Mouse (Mus musculus): ENCODE measurements around the gene Dapk2. TPM values are rescaled to one million over a fixed set of nuclear protein-coding genes. Genes with fewer than 3 reads are reported as not detected.
A peak's percentile ranks its signal among the peaks of the same experiment; 100 is the strongest.

Dapk2 gene
- polyA plus RNA-seq, 1 experiment from 2014 or later = 3.5 TPM

- no peak for DNase-seq (ENCODE audit: low spot score)
- WGBS = 78% methylated on average over 6 of the region's 6 CpGs
Measured at GRCm38 (mm10) chr9:66201665-66202064, 43.6 kb downstream of the Dapk2 start.

GRCm38 (mm10) chr9:66202463-66202862, 44.4 kb downstream of the Dapk2 start:
- no peak overlapping the region for H3K4me3 ChIP-seq
- no peaks in the 10 kb centered on the region for H3K27me3 ChIP-seq (ENCODE audit: insufficient read depth, poor library complexity, severe bottlenecking)
- WGBS = 86% methylated on average over 7 of the region's 7 CpGs
- H3K9me3 ChIP-seq = no peaks in the 10 kb centered on the region
- no peak overlapping the region for H3K27ac ChIP-seq
- no peaks in the 10 kb centered on the region for H3K36me3 ChIP-seq
- DNase-seq (ENCODE audit: low spot score) = no peak
- H3K4me1 ChIP-seq (replicated peaks) = peaks cover 4% of the 10 kb centered on the region; the same call in 1 of the 2 replicates

More at GRCm38 (mm10) chr9:66201665-66202064, 43.6 kb downstream of the Dapk2 start:
- H3K4me3 ChIP-seq = no peak overlapping the region
- no peak overlapping the region for H3K27ac ChIP-seq
- H3K4me1 ChIP-seq (replicated peaks) = 0 out of 2 replicates have a peak, but pooled peaks cover 4% of the 10 kb centered on the region
- no peaks in the 10 kb centered on the region for H3K36me3 ChIP-seq
- no peaks in the 10 kb centered on the region for H3K9me3 ChIP-seq
- H3K27me3 ChIP-seq (ENCODE audit: insufficient read depth, poor library complexity, severe bottlenecking) = no peaks in the 10 kb centered on the region

GRCm38 (mm10) chr9:66205702-66206101, 47.7 kb downstream of the Dapk2 start:
- Histone ChIP-seq H3K4me1 (replicated peaks) (peaks cover 4% of the 10 kb centered on the region; the same call in 1 of the 2 replicates), H3K36me3 (no peaks in the 10 kb centered on the region), H3K27me3 (ENCODE audit: insufficient read depth, poor library complexity, severe bottlenecking) (no peaks in the 10 kb centered on the region), H3K4me3 (no peak overlapping the region), H3K27ac (no peak overlapping the region), H3K9me3 (no peaks in the 10 kb centered on the region)
- no peak for DNase-seq (ENCODE audit: low spot score)
- WGBS = 92% methylated on average over 9 of the region's 9 CpGs

- Histone ChIP-seq H3K27ac (no peak overlapping the region), H3K9me3 (no peaks in the 10 kb centered on the region), H3K27me3 (ENCODE audit: insufficient read depth, poor library complexity, severe bottlenecking) (no peaks in the 10 kb centered on the region), H3K36me3 (no peaks in the 10 kb centered on the region), H3K4me1 (replicated peaks) (peaks cover 9% of the 10 kb centered on the region; the same call in 1 of the 2 replicates), H3K4me3 (no peak overlapping the region)
- WGBS = 67% methylated on average over 5 of the region's 5 CpGs
- no peak for DNase-seq (ENCODE audit: low spot score)
Measured at GRCm38 (mm10) chr9:66206825-66207224, 48.8 kb downstream of the Dapk2 start.

- H3K4me3 ChIP-seq = no peak overlapping the region
Measured at GRCm38 (mm10) chr9:66211420-66211819, 53.4 kb downstream of the Dapk2 start.

GRCm38 (mm10) chr9:66212088-66212487, 54.1 kb downstream of the Dapk2 start:
- 77% methylated on average over 2 of the region's 2 CpGs for WGBS
- no peak for DNase-seq (ENCODE audit: low spot score)
- no peak overlapping the region for H3K4me3 ChIP-seq
- no peaks in the 10 kb centered on the region for H3K9me3 ChIP-seq
- H3K36me3 ChIP-seq = no peaks in the 10 kb centered on the region
- H3K27ac ChIP-seq = peak overlapping the region; percentile 78
- H3K27me3 ChIP-seq (ENCODE audit: insufficient read depth, poor library complexity, severe bottlenecking) = no peaks in the 10 kb centered on the region
- H3K4me1 ChIP-seq (replicated peaks) = peaks cover 38% of the 10 kb centered on the region

More at GRCm38 (mm10) chr9:66211420-66211819, 53.4 kb downstream of the Dapk2 start:
- Histone ChIP-seq H3K27ac (no peak overlapping the region), H3K27me3 (ENCODE audit: insufficient read depth, poor library complexity, severe bottlenecking) (no peaks in the 10 kb centered on the region), H3K9me3 (no peaks in the 10 kb centered on the region), H3K36me3 (no peaks in the 10 kb centered on the region), H3K4me1 (replicated peaks) (peaks cover 38% of the 10 kb centered on the region)
- no peak for DNase-seq (ENCODE audit: low spot score)
- WGBS = 61% methylated on average over 4 of the region's 4 CpGs

GRCm38 (mm10) chr9:66212802-66213201, 54.8 kb downstream of the Dapk2 start:
- peaks cover 38% of the 10 kb centered on the region for H3K4me1 ChIP-seq (replicated peaks)
- no peaks in the 10 kb centered on the region for H3K36me3 ChIP-seq
- H3K4me3 ChIP-seq = no peak overlapping the region
- no peaks in the 10 kb centered on the region for H3K9me3 ChIP-seq
- H3K27me3 ChIP-seq (ENCODE audit: insufficient read depth, poor library complexity, severe bottlenecking) = no peaks in the 10 kb centered on the region
- peak overlapping the region; percentile 78 for H3K27ac ChIP-seq
- WGBS = 82% methylated on average over 5 of the region's 5 CpGs
- no peak for DNase-seq (ENCODE audit: low spot score)

GRCm38 (mm10) chr9:66213386-66214032, 55.5 kb downstream of the Dapk2 start:
- peak; percentile 33 for DNase-seq (ENCODE audit: low spot score)
- Histone ChIP-seq H3K27ac (peak overlapping the region; percentile 78), H3K9me3 (no peaks in the 10 kb centered on the region), H3K4me3 (no peak overlapping the region; the same call in 1 of the 2 replicates), H3K27me3 (ENCODE audit: insufficient read depth, poor library complexity, severe bottlenecking) (no peaks in the 10 kb centered on the region), H3K36me3 (no peaks in the 10 kb centered on the region), H3K4me1 (replicated peaks) (peaks cover 41% of the 10 kb centered on the region)
- 47% methylated on average over 5 of the region's 5 CpGs for WGBS

- no peak for DNase-seq (ENCODE audit: low spot score)
- Histone ChIP-seq H3K4me1 (replicated peaks) (peaks cover 44% of the 10 kb centered on the region), H3K27ac (0 out of 2 replicates have a peak overlapping the region, but pooled peaks have one; percentile 45), H3K27me3 (ENCODE audit: insufficient read depth, poor library complexity, severe bottlenecking) (no peaks in the 10 kb centered on the region), H3K36me3 (no peaks in the 10 kb centered on the region), H3K9me3 (no peaks in the 10 kb centered on the region), H3K4me3 (no peak overlapping the region)
Measured at GRCm38 (mm10) chr9:66215551-66215950, 57.5 kb downstream of the Dapk2 start.

GRCm38 (mm10) chr9:66217970-66218369, 59.9 kb downstream of the Dapk2 start:
- Histone ChIP-seq H3K9me3 (no peaks in the 10 kb centered on the region), H3K27me3 (ENCODE audit: insufficient read depth, poor library complexity, severe bottlenecking) (no peaks in the 10 kb centered on the region), H3K36me3 (no peaks in the 10 kb centered on the region), H3K4me1 (replicated peaks) (peaks cover 29% of the 10 kb centered on the region), H3K27ac (no peak overlapping the region), H3K4me3 (no peak overlapping the region)
- WGBS = 89% methylated on average over 4 of the region's 4 CpGs
- no peak for DNase-seq (ENCODE audit: low spot score)

GRCm38 (mm10) chr9:66218917-66219725, 61.1 kb downstream of the Dapk2 start:
- DNase-seq (ENCODE audit: low spot score) = no peak
- Histone ChIP-seq H3K4me3 (no peak overlapping the region), H3K27me3 (ENCODE audit: insufficient read depth, poor library complexity, severe bottlenecking) (no peaks in the 10 kb centered on the region), H3K4me1 (replicated peaks) (peaks cover 17% of the 10 kb centered on the region), H3K9me3 (no peaks in the 10 kb centered on the region), H3K27ac (no peak overlapping the region), H3K36me3 (no peaks in the 10 kb centered on the region)
- 77% methylated on average over 10 of the region's 10 CpGs for WGBS

GRCm38 (mm10) chr9:66223872-66224271, 65.8 kb downstream of the Dapk2 start:
- no peak for DNase-seq (ENCODE audit: low spot score)
- Histone ChIP-seq H3K36me3 (no peaks in the 10 kb centered on the region), H3K9me3 (no peaks in the 10 kb centered on the region), H3K27me3 (ENCODE audit: insufficient read depth, poor library complexity, severe bottlenecking) (no peaks in the 10 kb centered on the region), H3K27ac (no peak overlapping the region), H3K4me1 (replicated peaks) (0 out of 2 replicates have a peak, but pooled peaks cover 4% of the 10 kb centered on the region), H3K4me3 (no peak overlapping the region)
- 93% methylated on average over 2 of the region's 2 CpGs for WGBS

Measured in hindbrain, embryonic 10.5 days (tissue).